Mouse (Mus musculus): ENCODE data around the gene Gdf15.

GRCm38 (mm10) chr8:70674716-70675115, 42.5 kb upstream of the Gdf15 start:
- TF ChIP-seq CTCF (IDR thresholded peaks at IDR 0.05; ENCODE audit: extremely low read depth, insufficient read depth, low read length) = no peak
- no peak for TF ChIP-seq POLR2A (IDR thresholded peaks at IDR 0.05; ENCODE audit: extremely low read depth, insufficient read depth, low read length)
